Mouse (Mus musculus) gastrocnemius, postnatal 14 days (tissue): ENCODE measurements around the gene Slc10a3. TPM values are rescaled to one million over a fixed set of nuclear protein-coding genes. Genes with fewer than 3 reads are reported as not detected.
"Not testable (repeated sequence)": the region's sequence is repeated elsewhere in the genome, so short reads cannot be mapped to it uniquely, and the experiment has no call there.

Source experiments
- DNase-seq: peaks from one replicate; pipeline ENCODE4 v3.0.0; 2021; ENCODE audit warnings: mixed read lengths
- intact Hi-C: fragments of 180-260 bp; cut with DNase I; formaldehyde crosslinking; loops from one replicate; pipeline ENCODE4 v1.15.1; 2025; ENCODE audit warnings: low total_unique reads
- long read RNA-seq, 2 experiments: library from polyadenylated mRNA; stranded (forward); transcript quantifications; one replicate each; pipeline ENCODE4 v2.0.0; 2021
- total RNA-seq, 2 experiments: library from RNA; stranded (reverse); gene quantifications; 2 replicates each; pipeline ENCODE4 v1.2.3; 2021

The Slc10a3 gene
- total RNA-seq: 1 to 10 TPM; 3.9 to 4.1 TPM
- long read RNA-seq, experiment 1, partial matches to known transcripts: 0 of 3 reads
- long read RNA-seq, experiment 1, other reads (novel, unspliced or antisense): 0 of 3 reads
- long read RNA-seq, experiment 2, transcript Slc10a3-201 (3 exons, 2,023 nt): major isoform, 5 of 5 reads
- long read RNA-seq, experiment 2, partial matches to known transcripts: 0 of 5 reads
- long read RNA-seq, experiment 2, other reads (novel, unspliced or antisense): 0 of 5 reads

DNA sequence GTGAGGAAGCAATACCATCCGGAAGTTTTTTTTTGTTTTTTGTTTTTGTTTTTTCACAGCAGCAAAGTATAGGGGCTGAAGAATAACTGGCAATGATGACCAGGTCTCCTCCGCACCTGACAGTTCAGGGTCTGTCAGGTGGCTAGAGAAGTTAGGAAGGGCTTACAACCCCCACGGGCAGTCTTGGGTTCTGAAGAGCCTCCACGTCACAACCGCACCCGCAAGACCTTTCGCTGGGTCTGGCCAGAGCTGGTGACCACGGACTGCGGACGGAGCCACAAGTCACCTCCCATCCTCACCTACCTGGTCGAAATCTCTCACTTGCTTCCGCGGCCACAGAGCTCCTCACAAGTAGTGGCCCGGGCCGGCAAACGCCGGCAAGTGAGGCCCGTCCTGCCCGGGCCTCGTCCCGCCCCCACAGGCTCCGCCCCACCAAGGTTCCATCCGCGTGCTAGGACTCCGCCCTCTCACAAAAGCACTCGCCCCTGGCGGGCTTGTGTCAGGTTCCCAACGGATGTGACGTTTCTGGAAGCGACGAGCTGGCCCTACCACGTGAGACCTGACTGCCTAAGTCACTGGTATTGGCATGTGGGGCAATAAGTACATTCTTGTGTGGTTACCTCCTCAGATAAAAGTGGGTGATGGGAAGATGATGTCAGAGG, at the start of gene Slc10a3, which contains the start of gene Ubl4a:
TSS of gene Slc10a3 (minus strand) at position 462 of the 662 bp plus-strand sequence.
TSS of gene Ubl4a (minus strand) at position 331 of the 662 bp plus-strand sequence.
- peak; percentile 90 for DNase-seq
- intact Hi-C loops: no loop called here

DNA sequence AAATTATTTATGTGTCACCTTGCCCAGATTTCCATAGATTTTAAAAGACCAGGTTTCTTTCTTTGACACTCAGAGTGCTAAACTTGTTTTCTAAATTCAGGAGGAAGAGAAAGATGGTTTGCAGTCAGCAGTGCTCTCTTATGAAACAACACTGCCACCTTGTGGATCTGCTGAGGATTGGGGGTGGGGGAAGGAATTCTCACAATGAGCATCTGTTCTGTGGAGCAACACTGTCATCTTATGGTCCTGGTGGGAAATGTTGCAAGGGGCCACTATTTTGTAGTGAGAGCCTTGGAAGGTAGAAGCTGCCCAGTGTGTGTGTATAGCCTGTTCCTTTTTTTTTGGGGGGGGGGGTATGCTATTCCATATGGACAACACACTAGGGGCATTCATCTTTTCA, 40.2 kb upstream of the Slc10a3 start:
- peak; percentile 54 for DNase-seq
- intact Hi-C loops: loop anchor here (5.0 to 10.0 kb wide), 2 partner anchors 161 to 299 kb away; partner anchors contain the start of gene Emd

DNA sequence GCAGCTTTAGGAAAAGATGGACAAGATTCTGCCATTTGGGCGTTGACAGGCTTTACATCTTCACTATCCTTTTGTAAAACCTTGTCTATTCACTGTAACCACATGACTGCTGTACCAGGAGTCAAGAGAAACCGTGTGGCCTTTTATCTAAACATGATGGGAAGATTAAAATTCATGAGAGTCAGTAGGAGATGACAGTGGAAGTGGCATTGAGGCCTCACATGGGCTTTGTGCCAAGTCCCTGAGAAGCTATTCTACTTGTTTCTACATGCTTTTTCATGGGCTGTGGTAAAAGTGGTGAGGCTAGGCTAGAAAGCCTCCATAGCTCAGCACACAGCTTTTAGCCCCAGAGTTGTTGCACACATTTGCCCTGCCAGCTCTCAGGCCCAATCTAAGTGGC, 35.2 kb upstream of the Slc10a3 start:
- no peak for DNase-seq
- intact Hi-C loops: no loop called here

DNA sequence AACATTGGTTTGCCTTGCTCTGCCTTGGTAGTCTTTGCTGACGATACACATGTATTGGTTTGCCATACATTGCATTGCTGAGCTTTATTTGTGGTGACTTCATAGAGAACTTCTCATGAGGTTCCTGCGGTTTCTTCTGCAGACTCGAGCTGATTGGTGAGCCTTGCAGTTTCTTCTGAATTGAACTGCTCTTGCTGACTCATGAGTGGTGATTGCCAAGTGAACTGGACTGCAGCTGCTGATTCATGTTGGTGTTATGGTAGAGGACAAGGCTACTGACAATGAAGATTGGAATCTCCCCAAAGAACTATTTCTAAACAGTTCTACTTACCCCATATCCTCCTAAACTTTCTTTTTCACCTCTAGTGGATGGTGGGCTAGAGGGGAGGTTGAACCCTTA, 27.0 kb upstream of the Slc10a3 start:
- intact Hi-C loops: no loop called here

DNA sequence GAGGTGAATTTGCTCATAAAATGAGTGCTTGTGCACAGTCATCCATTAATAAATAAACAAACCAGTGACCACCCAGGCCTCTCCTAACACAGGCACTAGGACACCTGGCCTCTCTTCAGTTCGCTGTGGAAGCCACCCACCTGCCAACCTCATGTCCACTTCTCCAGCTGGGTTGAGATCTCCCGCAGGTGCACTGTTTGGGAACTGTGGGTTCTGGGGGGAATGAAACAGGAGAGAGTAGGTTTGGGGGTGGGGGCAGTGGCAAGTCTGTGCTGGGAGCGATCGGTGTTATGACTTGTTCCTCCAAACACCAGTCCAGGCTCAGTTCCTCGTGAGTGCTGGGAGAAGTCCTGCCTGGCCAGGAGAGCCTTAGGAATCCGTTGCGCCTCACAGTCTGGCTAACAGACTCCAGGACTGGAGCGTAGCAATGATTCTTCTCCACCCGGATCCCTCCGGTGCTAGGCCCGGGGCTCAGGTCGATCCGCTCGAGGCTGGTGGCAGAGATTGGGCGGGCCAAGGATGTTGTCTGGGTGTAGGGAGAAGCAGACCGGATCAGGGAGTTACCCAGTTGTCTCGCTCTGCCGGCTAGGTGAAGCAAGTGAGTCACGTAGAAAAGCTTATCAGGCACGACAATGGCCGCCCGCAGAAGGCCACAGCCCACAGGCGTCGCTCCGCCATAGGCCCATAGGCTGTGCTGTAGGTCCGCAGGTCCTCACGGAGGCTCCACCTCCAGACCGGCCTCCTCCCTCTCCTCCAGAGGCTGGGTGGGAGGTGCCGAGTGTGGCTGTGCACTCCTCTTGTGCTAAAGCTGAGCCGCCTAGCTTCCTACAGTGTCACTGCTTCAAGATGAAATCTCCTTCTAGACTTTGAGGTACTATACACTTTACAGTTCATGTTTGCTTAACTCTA, 19.6 kb upstream of the Slc10a3 start, which contains the start of the genes Fam3a and Ikbkg:
TSS of gene Fam3a (minus strand) at position 738 of the 909 bp plus-strand sequence.
TSS of gene Ikbkg (plus strand) at position 756 of the 909 bp plus-strand sequence.
- peak; percentile 80 for DNase-seq
- intact Hi-C loops: no loop called here

More for the DNA sequence above, 27.0 kb upstream of the Slc10a3 start:
- DNase-seq: no peak

DNA sequence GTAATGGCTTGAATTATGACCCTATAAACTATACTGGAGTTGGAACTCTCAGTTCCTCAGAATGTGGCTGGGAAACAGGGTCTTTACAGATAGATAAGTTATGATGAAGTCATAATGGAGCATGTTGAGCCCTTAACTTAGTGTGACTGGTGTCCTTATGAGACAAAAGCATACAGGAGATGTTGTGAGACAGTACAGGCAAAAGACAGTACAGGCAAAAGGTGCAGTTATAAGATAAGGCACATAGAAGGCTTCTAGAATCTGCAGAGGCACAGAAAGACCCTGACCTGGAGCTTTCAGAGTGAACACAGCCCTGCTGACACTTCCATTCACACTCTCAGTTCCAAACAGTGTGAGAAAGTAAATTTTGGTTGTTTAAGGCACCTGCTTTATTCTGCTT, 15.0 kb upstream of the Slc10a3 start:
- intact Hi-C loops: no loop called here
- no peak for DNase-seq

DNA sequence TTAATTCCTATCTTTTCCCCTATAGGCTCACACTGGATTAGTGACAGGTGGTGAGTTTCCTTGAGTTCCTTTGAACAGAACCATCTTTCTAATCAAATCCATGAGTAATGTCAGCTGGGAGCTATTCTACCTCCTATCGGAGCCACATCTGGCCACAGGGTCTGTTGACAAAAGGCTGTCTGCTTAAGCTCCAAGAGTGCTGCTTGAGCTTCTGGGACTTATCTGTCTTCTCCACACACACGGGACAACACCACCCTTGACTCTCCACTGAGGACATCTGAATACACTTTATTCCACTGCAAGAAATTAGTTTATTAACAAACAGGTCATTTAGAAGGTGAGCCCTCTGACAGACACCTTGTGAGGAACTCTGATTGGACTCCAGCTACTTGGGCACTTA, 11.3 kb upstream of the Slc10a3 start:
- intact Hi-C loops: no loop called here
- no peak for DNase-seq

DNA sequence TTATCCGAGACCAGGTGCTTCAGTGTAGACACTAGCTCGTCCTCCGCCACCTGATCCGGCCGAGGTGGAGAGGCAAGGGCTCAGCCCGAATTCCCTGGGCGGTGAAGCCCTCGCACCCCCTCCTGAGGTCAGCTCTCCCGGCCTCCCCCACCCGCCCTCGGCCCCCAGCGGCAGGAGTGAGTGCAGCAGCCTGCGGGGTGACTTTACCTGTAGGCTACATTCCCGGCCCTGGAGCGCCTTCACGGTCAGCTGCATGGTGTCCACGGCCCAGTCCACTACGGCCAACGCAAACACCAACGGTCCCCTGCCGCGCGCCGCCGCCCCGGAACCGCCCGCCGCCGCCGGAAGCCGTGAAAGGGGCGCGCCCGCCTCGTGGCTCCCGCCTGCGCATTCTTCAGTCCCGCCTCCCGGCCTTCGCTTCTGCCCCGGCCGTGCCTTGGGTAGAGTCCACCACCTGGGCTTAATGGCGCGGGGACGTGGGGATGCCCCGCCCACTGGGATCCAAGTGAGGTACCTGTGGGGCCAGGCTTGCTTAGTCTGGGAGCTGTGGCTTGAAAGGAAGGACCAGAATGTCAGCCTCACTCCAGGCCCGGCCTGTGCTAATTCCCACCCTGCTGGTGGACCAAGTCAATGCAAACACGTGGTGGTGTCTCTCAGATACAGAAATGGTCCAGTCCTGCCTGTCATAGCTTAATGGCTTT, 4.8 kb downstream of the Slc10a3 start:
- intact Hi-C loops: no loop called here
- peak; percentile 70 for DNase-seq

DNA sequence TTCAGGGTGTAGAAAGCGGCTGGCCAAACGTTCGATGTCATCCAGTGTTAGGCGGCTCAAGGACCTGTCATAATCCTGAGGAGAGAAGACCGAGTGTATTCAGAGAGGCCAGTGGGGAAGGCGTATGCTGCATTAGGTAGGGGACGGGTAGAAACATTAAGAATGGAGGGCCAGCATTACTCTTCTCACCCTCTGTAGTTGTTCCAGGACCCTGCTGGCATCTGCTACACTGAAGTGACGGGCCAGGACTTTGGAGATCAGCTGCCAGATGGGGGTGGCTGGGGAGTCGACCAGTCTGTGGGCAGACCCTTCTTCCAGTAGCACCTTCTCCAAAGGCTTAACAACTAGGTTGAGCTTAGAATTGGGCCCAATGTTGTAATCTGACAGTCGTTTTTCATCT, 5.6 kb downstream of the Slc10a3 start:
- intact Hi-C loops: no loop called here
- DNase-seq: no peak

DNA sequence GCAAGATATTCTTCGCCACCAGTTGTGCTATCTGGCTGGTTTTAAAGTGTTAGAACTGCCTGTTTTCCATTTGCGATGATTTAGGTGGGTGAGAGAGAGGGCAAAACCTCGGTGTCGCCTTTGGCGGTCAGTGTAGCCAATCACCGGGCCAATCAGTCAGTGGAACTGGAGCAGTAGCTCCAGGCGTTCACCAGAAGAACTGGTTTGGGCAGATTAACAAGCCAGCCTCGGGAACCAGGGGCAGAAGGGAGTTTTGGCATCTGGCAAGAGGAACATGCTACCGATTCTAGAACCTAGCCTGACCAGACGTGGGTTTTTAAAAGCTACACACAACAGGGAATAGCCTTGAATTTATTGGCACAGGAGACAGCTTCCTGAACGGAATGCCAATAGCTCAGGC, 14.0 kb downstream of the Slc10a3 start:
- intact Hi-C loops: no loop called here

DNA sequence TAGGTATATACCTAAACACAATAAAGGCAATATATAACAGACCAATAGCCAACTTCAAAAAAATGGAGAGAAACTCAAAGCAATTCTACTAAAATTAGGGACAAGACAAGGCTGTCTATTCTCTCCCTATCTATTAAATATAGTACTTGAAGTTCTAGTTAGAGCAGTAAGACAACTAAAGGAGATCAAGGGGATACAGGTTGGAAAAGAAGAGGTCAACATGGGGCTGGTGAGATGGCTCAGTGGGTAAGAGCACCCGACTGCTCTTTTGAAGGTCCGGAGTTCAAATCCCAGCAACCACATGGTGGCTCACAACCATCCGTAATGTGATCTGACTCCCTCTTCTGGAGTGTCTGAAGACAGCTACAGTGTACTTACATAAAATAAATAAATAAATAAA, 16.1 kb downstream of the Slc10a3 start:
- DNase-seq, intact Hi-C loops: not testable (repeated sequence)

More for the DNA sequence above, 14.0 kb downstream of the Slc10a3 start:
- no peak for DNase-seq

DNA sequence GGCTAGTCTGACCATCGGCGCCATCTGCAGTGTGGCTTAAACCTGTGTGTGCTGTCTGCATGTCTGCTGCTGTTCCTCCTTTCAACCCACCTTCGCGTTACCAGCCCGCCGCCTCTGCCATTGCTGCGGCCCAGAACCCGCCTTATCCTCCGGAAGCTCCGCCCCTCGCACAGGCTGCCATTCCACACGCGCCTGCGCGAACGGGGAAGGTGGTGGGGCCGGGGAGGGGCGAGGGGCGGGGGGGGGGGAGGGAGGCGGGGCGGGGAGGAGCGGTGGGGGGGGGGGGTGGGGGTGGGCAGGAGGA, 19.7 kb downstream of the Slc10a3 start, which contains the start of gene Lage3:
TSS of gene Lage3 (minus strand) at position 152 of the 304 bp plus-strand sequence.
- intact Hi-C loops: no loop called here
- DNase-seq: peak; percentile 84

DNA sequence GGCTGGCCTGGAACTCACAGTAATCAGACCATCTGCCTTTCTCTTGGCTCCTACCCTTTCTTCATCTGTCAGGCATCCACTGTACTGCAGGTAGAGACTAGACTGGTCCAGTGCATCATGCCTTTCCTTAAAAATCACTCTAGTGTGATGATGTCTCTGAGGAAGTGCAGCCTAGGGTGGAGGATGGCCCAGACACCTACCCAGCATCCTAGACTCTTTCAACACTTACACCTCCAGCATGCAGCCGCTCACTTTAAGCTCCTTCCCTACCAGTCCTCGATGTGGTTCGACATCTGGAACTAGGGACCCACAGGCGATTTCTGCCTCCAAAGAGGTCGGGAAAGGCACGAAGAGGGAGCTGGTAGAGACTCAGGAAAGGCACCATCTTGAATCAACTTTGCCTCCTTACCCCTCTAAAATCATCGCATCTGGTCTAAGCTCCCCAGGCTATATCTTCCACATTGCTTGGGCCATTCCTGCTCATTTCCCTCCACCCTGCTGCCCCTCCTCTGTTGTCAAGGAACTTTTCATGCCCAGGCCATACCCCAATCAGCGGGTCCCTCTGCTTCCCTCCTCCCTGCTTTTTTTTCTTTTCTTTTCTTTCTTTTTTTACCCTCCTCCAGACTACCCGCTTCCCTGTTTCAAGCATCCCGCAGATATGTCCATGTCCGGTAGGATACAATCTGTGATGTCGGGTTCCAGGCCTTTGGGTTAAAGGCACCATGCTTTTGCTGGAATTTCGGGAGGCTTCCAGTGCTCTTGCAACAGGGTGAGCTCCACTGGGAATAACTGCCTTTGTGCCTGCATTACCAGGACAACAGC, 20.3 kb downstream of the Slc10a3 start:
- no peak for DNase-seq
- intact Hi-C loops: no loop called here

DNA sequence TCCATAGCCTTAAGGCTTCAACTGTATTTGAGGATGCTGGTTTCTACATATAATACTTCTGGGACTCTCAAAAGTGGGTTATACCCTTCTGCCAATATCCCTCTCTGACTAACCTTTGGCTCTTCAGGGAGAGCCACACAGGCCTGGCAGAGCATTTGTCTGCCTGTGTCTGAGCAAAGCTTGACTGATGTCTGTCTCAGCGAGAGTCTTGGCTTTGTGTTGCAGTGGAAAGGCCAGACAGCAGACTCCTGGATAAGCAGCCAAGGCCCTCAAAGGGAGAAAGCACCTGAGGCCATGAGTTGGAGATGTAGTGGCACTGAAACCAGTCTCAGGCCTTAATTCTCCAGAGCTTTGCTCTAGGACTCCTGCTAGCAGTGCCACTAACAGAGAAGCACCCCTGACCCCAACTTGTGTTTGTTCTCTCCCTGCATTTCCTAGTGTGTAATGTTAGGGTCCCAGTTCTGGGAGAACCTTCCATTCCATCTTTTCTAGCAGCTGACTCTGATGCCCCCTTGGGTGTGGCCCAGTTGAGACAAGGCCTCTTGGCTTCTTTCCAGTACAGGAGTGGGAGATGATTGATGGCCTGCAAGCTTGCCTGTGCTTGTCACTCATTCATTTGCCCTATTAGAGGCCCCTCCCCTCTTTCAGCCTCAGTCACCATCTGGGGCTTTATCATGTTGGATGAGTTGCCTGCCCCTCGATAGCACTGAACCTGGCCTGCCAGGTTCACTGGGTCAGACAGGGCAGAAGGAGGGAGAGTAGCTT, 42.8 kb downstream of the Slc10a3 start:
- DNase-seq: no peak
- intact Hi-C loops: no loop called here

DNA sequence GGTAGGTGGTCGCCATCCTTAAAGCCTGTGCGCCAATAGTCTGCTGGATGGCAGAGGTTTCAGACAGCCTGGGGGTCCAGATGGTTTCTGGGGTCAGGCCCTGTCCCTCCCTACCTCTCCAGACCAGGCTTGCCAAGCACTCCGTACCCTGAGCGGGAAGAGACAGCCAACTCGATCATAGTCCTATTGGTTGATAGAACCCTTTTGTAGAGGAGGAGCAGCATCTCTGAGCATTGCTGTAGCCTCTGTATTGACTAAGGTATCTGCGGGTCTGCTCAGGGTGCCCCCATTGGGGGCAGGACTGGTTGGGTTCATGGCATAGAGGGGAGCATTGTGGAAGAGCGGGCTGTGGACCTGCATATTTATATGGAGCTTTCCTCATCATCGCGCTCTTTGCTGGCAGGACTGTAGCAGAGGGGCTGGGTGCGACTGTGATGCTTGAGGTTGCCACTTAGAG, 43.9 kb downstream of the Slc10a3 start:
- intact Hi-C loops: no loop called here
- DNase-seq: no peak

DNA sequence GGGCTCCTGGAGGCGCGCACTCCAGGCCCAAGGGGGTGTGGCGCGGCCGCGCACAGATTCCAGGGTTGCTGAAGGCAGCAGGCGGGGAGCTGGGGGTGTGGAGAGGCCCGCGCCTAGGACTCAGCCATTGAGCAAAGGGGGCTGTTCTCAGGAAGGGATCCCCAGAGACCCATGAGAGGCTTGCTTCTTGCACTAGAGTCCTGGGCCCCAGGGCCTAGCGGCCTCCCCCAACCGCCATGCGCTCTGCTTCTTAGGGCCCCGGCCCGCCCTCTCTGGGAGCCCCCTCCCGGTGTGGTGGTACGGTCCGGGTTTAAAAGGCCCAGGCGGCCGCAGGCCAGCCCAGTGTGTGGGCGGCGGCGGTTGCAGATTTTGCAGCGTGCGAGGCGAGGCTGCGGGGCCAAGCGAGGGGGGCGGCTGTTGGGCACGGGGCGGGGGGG, 44.4 kb downstream of the Slc10a3 start, which contains the start of gene Plxna3:
TSS of gene Plxna3 (plus strand) at position 342 of the 437 bp plus-strand sequence.
- intact Hi-C loops: no loop called here
- DNase-seq: peak; percentile 71
